Mouse (Mus musculus) c-Kit-positive CD71-positive TER-119-positive erythroid progenitor cells, embryonic 14.5 days (primary cell): Measurements from ENCODE around the gene Gm3194.
"Not testable (repeated sequence)": the region's sequence is repeated elsewhere in the genome, so short reads cannot be mapped to it uniquely, and the experiment has no call there.

Experiments
- DNase-seq: peaks from one replicate; pipeline ENCODE4 v3.0.0-alpha.2; 2013; ENCODE audit warnings: low spot score

Gm3194 gene

DNA sequence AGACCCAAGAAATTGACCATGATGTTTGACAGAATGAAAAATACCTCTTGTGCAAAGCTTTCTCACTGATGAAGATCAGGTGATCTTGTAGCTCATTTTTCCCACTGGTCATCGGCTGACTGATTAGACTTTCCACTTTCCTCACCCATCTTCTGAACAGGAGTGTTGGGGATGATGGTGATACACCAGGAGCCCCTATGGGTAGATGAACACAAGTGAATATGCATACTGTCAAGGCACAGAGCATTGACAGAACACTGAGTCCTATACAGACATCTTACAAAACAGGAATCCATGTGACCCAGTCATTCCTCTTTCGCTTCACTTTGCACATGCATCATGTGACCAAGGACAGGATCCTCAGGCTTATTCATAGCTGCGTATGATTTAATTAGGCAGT lies at the start of gene Gm3194:
Gene Gm3194 (minus strand): TSS at position 101 of the 400 bp plus-strand sequence.
- not testable (repeated sequence) for DNase-seq

DNA sequence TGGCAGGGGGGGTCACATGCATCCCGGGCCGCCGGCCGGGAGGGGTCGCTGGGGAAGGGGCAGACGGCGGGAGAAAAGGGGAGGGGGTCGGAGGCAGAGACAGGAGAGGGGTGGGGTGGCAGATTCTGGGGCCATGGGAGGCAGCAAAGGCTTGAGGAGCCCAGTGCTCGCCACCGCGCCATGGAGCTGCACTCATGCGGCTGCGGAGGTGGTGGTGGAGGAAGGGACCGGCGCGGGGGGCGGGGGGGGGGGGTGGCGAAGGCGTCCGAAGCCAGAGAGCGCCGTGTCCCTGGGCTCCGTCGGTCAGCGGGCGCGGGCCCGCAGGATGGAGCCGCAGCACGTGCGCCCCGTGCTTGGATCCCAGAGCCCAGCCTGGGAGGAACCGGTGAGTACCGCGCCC lies 46.1 kb upstream of the Gm3194 start, which contains the start of gene Gm3488:
Gene Gm3488 (plus strand): TSS at position 301 of the 400 bp plus-strand sequence.
- DNase-seq: not testable (repeated sequence)

DNA sequence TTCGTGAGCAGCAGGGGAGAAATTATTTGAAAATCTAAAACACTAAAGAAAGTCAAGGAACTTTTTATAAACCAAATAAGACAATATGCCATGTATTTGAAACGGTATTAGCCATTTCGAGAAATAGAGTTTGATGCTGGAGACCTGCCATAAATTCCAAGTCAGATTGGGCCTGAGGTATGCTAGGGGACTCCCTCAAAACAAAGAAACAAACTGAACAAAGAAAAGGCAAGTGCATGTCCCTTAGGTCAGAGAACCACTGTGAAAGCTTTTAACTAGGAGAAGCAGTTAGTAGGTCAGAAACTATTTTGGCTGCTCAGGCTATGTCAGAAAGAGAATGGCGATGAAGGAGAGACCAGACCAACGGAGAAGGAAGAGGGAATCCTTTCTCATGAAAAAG lies 28.6 kb upstream of the Gm3194 start, which contains the start of gene Gm3187:
Gene Gm3187 (plus strand): TSS at position 301 of the 400 bp plus-strand sequence.
- DNase-seq: not testable (repeated sequence)

DNA sequence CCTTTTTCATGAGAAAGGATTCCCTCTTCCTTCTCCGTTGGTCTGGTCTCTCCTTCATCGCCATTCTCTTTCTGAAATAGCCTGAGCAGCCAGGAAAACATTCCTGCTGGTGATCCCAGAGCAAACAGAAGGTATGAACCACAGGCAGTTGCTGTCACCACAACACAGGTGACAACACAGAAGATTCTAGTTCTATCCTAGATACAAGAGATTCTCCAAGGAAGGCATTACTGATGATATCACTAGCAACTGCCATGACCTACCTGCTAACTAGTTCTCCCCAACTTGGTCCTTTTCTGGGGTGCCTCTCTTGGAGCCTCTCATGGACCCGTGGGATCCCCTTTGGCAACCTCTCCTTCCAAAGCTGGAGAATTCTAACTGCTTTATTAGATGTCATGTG lies 22.5 kb upstream of the Gm3194 start, which contains the start of gene Gm8246:
Gene Gm8246 (minus strand): TSS at position 101 of the 400 bp plus-strand sequence.
- DNase-seq: not testable (repeated sequence)

DNA sequence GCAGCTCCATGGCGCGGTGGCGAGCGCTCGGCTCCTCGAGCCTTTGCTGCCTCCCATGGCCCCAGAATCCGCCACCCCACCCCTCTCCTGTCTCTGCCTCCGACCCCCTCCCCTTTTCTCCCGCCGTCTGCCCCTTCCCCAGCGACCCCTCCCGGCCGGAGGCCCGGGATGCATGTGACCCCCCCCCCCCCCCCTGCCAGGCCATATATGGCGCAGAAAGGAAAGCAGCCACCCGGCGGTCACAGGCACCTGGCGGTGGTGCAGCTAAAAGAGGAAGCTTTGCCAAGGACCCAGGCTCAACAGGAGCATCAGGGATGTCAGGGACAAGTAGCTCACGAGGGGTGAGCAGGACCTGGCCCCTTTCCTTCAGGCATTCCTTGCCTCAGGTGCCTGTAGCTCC lies 5.2 kb upstream of the Gm3194 start:
- not testable (repeated sequence) for DNase-seq

DNA sequence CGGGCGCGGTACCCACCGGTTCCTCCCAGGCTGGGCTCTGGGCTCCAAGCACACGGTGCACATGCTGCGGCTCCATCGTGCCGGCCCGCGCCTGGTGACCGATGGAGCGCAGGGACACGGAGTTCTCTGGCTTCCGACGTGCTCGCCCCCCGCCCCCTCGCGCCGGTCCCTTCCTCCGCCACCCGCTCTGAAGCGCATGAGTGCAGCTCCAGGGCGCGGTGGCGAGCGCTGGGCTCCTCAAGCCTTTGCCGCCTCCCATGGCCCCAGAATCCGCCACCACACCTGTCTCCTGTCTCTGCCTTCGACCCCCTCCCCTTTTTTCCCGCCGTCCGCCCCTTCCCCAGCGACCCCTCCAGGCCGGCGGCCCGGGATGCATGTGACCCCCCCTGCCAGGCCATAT lies 66.3 kb downstream of the Gm3194 start, which contains the start of gene Gm3500:
Gene Gm3500 (minus strand): TSS at position 101 of the 400 bp plus-strand sequence.
- not testable (repeated sequence) for DNase-seq
